Mouse (Mus musculus): ENCODE measurements around the gene Fars2. TPM values are rescaled to one million over a fixed set of nuclear protein-coding genes. Genes with fewer than 3 reads are reported as not detected.

The Fars2 gene
- polyA plus RNA-seq, 1 experiment from 2014 or later: 32.5 TPM

Other genes with a start within 250 kb of the Fars2 start
- 18.6 and 20.0 TPM in 2 replicates for gene Rpp40, start 211.1 kb upstream of the Fars2 start, polyA plus RNA-seq (2014; fragmentation: Nextera tagmentation; extraction: Ambion mirVana)
- gene Ppp1r3g, start 158.6 kb upstream of the Fars2 start, polyA plus RNA-seq (2014; fragmentation: Nextera tagmentation; extraction: Ambion mirVana): 0.46 and 1.5 TPM in 2 replicates
- gene Lyrm4, start 114 bp downstream of the Fars2 start, polyA plus RNA-seq (2014; fragmentation: Nextera tagmentation; extraction: Ambion mirVana): 22.7 and 24.8 TPM in 2 replicates

Measured in embryonic facial prominence, embryonic 14.5 days (tissue).